Comparison of ENCODE assay signal across 18 mouse cellular contexts in the genomic region with DNA sequence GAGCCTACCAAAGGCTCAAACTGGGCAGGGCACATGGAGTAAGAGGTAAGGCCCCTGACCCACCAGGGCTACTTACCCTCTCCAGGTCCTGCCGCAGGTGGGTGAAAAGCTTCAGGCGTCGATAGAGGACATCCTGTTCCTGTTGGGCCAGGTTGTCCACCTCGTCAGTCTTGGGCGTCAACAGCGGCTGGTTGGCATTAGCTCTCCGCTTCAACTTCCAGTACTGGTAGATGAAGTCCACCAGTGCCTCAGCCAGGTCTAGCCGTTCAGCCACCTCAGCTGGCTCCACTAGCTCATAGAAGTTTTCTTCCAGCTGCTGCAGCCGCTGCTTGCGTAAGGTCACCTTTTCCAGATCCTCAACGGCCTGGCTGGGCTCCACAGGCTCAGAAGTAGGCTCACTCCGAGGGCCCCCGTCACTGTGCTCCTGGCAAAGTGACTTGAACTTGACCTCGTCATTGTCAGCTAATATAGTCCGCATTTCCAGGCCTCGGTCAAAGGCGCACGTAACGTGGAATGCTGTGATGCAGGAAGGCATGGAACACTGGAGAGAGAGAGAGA. TPM values are rescaled to one million over a fixed set of nuclear protein-coding genes. Genes with fewer than 3 reads are reported as not detected.
DNase-seq lines count a peak whose midpoint lies in the region; ATAC-seq and TF ChIP-seq lines count a peak whose summit lies in the region.
"Had no signal": no experiment of that assay in that cellular context is flagged by ENCODE, and none has a peak within 500 bp of the region (broad histone marks: within the 10 kb centered on the region; RNA-seq: fewer than 3 reads in every experiment).

No protein-coding gene starts in this region.

- DNase-seq in adrenal gland, adult 2 months: peak; percentile 50
- no peak for DNase-seq in adrenal gland, postnatal 25 days
- peak; percentile 71 for DNase-seq in liver, adult 2 months (ENCODE audit: extremely low read depth, low read depth, low spot score)
- no peak for DNase-seq in liver
- DNase-seq in lung, postnatal 14 days: peak; percentile 35
- no peak for DNase-seq in heart, adult 11 months
- DNase-seq: B cell, adult 2 months; cerebellum, adult 9-11 months; forebrain, postnatal 0 days; gastrocnemius, postnatal 25 days had no signal

- 46% methylated on average over 19 of the region's 19 CpGs for WGBS in liver, adult 2 months

- H3K27me3 ChIP-seq in liver, adult 2 months (ENCODE audit: control insufficient read depth, insufficient read depth, low read length): no peaks in the 10 kb centered on the region
- H3K27me3 ChIP-seq: embryonic facial prominence, embryonic 13.5 days; forebrain, embryonic 13.5 days; hindbrain, embryonic 12.5 days had no signal

- peaks cover 15% of the 10 kb centered on the region for H3K4me1 ChIP-seq in liver, adult 2 months (ENCODE audit: control insufficient read depth, insufficient read depth, low read length)
- H3K4me1 ChIP-seq: embryonic facial prominence, embryonic 13.5 days; heart, embryonic 10.5 days had no signal

- no peak for TF ChIP-seq CTCF in liver, adult 2 months (IDR thresholded peaks at IDR 0.05; ENCODE audit: low read depth, low read length)

- H3K4me3 ChIP-seq in liver, adult 2 months (ENCODE audit: insufficient read depth, low read depth, low read length): no peak overlapping the region
- H3K4me3 ChIP-seq: embryonic facial prominence, embryonic 13.5 days; forebrain, embryonic 13.5 days; heart, embryonic 10.5 days; hindbrain, embryonic 12.5 days had no signal

- H3K36me3 ChIP-seq in liver, adult 2 months (ENCODE audit: control insufficient read depth, insufficient read depth, low read length): peaks cover 14% of the 10 kb centered on the region; the same call in 1 of the 2 replicates
- H3K36me3 ChIP-seq: hindbrain, embryonic 12.5 days had no signal

- no peak for ATAC-seq in monocyte, adult 5-6 weeks (replicated peaks; ENCODE audit: insufficient number of reproducible peaks, low FRiP score, low TSS enrichment, poor library complexity, severe bottlenecking)
- ATAC-seq: CD4-positive, CD25-positive, alpha-beta regulatory T cell, adult 4 months; forebrain, embryonic 13.5 days; forebrain, postnatal 0 days; hindbrain, embryonic 16.5 days; inflammation-experienced regulatory T-cells, adult 6 months had no signal

- H3K27ac ChIP-seq in liver, adult 2 months (replicated peaks; ENCODE audit: insufficient read depth, low read depth, low read length): peak overlapping the region; percentile 28; the same call in 1 of the 2 replicates
- H3K27ac ChIP-seq: embryonic facial prominence, embryonic 13.5 days; forebrain, embryonic 13.5 days; heart, embryonic 10.5 days; hindbrain, embryonic 12.5 days had no signal

- no peak for TF ChIP-seq POLR2A in liver, adult 2 months (IDR thresholded peaks at IDR 0.05; ENCODE audit: extremely low read depth, insufficient read depth, low read length)

- 0 out of 2 replicates have a peak overlapping the region, but pooled peaks have one; percentile 5 for H3K9ac ChIP-seq in liver, adult 2 months (ENCODE audit: low read depth, low read length)
- H3K9ac ChIP-seq: embryonic facial prominence, embryonic 13.5 days; forebrain, embryonic 13.5 days; forebrain, postnatal 0 days; hindbrain, embryonic 12.5 days had no signal

- no peaks in the 10 kb centered on the region for H3K79me2 ChIP-seq in liver, adult 2 months (ENCODE audit: control insufficient read depth, insufficient read depth, low read length)

RNA-seq across cellular contexts. Expression of gene Jade2, which starts 32.5 kb away (rescaled TPM):
- total RNA-seq in adrenal gland, adult 2 months (2021): 10 to 100 TPM; 13.7 to 21.8 TPM
- 12.8 and 13.0 TPM in 2 replicates for polyA plus RNA-seq in adrenal gland, adult 2 months (2012; rRNA removed)
- total RNA-seq in adrenal gland, postnatal 25 days (2021): 16.3 and 19.8 TPM in 2 replicates
- 2.7 and 3.7 TPM in 2 replicates for total RNA-seq in liver, adult 2 months (2014; rRNA removed)
- polyA plus RNA-seq in liver, adult 2 months (2012; rRNA removed): 3.6 and 4.1 TPM in 2 replicates
- total RNA-seq in monocyte, adult 5-6 weeks (2017): 33.1 to 54.1 TPM (median 36.5 TPM) in 3 replicates

Comparison
In these comparisons a context has a peak if more than half of its experiments do, and no peak if none do; other contexts are left out.
1. DNase-seq: peak in adrenal gland, adult 2 months (single experiment), liver, adult 2 months (single experiment) and lung, postnatal 14 days (single experiment); none in adrenal gland, postnatal 25 days (single experiment), liver (single experiment) and heart, adult 11 months (single experiment).